Mouse (Mus musculus): ENCODE measurements around the gene St6galnac3.

Gene St6galnac3

GRCm38 (mm10) chr3:153513501-153514060, 211.4 kb downstream of the St6galnac3 start:
- no peak for DNase-seq (ENCODE audit: low spot score in 2 of 2)

DNA sequence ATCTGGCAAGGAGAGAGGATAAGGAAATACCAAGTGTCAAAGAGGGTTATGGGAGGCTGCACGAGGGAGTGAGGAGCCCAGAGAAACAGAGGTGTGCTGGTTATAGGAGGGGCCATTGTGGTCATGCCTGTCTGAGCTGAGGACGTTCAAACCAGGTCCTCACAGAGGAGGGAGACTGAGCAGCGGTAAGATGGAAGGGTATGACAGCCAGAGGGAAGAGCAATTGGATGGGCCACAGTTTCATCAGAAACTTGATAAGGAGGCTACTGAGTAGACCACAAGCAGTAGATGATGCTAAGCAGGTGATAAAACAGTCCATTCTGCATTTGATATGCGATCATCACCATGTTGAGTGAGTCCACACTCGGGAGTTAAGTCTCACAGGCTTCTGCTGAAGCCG, 212.4 kb downstream of the St6galnac3 start:
- DNase-seq (ENCODE audit: low spot score in 2 of 2): no peak

GRCm38 (mm10) chr3:153511151-153511580, 213.8 kb downstream of the St6galnac3 start:
- DNase-seq (ENCODE audit: low spot score in 2 of 2): no peak

DNA sequence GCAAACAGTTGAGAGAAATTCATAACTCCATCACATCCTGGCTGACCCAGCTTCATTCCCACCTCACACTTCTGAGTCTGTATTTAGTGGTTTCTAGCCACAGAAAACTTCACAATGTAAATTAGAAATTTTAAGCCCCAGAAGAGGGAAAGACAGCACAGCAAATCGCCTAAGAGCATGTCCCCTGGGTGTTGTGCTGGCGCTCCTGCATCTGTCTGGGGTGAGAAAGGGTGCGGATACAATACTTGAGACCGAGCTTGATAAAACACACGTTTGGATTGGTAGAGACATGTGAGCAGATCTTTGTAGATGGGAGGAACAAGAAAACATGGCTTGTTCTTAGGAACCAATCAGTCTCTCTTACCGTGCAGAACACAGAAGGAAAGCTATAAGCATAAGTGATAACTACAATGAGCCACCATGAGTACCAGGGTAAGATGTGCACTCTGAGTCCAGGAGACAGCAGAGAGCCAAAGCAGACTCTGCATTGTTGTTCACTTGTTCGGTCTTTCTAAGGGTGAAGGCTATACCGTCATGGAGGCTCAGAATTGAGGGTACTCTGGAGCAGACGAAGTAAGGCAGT, 214.8 kb downstream of the St6galnac3 start:
- DNase-seq (ENCODE audit: low spot score in 2 of 2): no peak

- DNase-seq (ENCODE audit: low spot score in 2 of 2): no peak
Observed at GRCm38 (mm10) chr3:153509643-153510042, 215.3 kb downstream of the St6galnac3 start.

GRCm38 (mm10) chr3:153509029-153509428, 215.9 kb downstream of the St6galnac3 start:
- DNase-seq (ENCODE audit: low spot score in 2 of 2): no peak

GRCm38 (mm10) chr3:153508592-153508991, 216.4 kb downstream of the St6galnac3 start:
- no peak for DNase-seq (ENCODE audit: low spot score in 2 of 2)

DNA sequence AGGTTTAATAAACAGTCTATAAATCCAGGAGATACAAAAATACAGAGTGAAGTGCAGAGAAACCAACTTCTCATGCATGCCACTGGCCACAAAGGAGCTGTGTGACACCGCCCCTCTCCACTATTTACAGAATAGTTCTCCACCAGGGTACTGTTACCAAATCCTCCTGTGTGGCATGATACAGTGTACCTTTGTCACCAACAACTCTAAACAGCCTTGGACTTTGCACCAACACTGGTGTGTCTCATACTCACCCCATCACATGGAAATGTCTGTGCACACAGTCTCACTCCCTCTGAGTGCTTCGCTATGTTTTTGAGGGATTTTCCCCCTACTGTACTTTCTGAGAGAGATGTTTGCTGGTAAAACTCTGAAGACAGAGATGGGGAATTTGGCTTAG, 217.4 kb downstream of the St6galnac3 start:
- no peak for DNase-seq (ENCODE audit: low spot score in 2 of 2)

GRCm38 (mm10) chr3:153502488-153502887, 222.5 kb downstream of the St6galnac3 start:
- DNase-seq (ENCODE audit: low spot score in 2 of 2): no peak

- peak in 1 of 2 experiments; percentile 84 for DNase-seq (ENCODE audit: low spot score in 2 of 2)
Observed at GRCm38 (mm10) chr3:153501333-153501877, 223.6 kb downstream of the St6galnac3 start.

GRCm38 (mm10) chr3:153492986-153493385, 232.0 kb downstream of the St6galnac3 start:
- no peak for DNase-seq (ENCODE audit: low spot score in 2 of 2)

DNA sequence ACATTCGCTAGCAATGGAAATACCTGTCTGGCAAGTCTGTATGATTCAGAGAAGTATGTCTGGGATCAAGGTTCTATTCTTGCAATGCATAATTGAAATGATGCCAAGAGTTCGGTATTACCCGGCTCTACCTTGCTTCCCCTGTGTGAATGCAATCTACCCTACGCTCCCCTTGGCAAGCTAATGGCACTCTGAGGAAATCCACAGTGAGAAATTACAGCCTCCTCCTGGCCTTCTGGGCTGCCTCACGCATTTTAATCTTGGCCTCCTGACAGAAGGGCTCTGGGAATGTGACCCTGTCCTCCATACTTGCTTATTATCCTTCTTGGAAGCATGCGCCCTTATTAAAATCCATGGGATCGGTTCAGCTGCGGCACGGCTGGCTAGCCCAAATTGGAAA, 235.3 kb downstream of the St6galnac3 start:
- no peak for DNase-seq (ENCODE audit: low spot score in 2 of 2)

DNA sequence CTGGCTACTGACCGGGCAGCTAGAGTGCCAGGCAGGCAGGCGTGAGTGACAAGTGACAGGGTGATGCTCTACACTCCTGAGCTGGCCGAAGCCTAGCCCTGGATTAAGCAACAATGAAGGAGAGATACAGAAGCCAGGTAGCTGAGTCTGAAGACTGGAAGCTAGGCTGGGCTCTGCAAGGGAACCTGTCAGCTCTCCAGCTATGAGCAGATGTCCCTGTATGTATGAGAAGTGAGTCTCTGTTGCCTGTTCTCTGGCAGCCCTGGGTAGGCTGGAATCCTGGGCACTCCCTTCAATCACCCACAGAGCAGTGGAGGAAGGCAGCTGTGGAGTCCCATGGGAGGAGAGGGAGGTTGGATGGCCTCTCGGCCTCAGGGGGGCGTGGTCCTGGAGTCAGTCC, 236.0 kb downstream of the St6galnac3 start:
- no peak for DNase-seq (ENCODE audit: low spot score in 2 of 2)

GRCm38 (mm10) chr3:153485176-153485575, 239.8 kb downstream of the St6galnac3 start:
- no peak for DNase-seq (ENCODE audit: low spot score in 2 of 2)

DNA sequence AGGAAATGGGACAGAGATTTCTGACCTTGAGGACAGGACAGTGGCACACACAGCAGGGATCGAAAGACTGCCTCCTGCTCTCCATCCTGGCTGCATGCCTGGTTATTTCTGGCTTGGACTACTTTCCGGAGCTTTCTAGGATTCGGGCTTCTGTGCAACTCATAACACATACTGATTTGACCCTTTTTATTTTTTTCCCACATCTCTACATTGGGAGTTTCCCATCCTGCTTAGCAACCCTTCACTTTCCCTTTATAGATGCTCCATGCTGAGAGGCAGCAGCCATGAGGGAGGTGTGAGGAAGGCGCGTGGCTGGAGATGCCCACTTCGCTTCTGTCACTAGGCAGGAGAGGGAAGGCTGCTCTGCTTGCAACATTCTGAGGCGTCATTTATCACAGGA, 240.3 kb downstream of the St6galnac3 start:
- DNase-seq (ENCODE audit: low spot score in 2 of 2): peak; percentile 74 to 86

DNA sequence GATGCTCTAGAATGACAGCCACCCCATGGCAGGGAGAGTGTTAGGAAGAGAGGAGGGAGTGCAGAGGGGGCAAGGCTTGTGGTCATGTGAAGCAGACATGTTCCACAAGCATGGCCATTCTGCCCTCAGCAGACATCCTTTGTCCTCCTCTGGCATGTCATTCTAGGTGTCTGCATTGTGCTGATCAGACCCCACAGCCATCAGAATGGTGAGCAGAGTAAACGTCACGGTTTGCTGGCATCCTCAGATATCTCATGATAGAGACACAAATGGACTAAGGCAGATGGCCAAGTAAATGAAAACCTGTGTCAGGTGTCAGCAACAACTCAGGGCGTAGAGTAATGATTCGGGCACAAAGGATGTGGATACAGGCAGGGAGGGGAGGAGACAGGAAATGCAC, 241.3 kb downstream of the St6galnac3 start:
- DNase-seq (ENCODE audit: low spot score in 2 of 2): no peak

GRCm38 (mm10) chr3:153482098-153482497, 242.9 kb downstream of the St6galnac3 start:
- peak in 1 of 2 experiments; percentile 68 for DNase-seq (ENCODE audit: low spot score in 2 of 2)

DNA sequence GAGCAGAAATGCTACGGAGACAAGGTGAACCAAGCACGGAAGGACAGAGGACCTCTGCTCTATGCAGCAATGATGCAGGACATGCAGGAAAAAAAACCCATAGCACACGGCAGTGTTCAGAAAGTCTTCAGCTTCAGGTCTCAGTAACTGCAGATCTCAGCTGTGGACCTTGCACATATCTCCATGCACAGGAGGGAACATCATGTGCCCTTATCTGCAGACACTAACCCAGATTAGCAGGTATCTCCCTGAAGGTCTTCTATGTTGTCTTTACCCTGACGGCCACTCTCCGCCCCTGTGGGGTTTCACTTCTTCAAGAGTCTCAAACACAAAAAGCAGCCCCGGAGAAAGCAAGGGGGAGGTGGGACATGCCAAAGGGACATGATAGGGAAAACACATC, 244.0 kb downstream of the St6galnac3 start:
- DNase-seq (ENCODE audit: low spot score in 2 of 2): no peak

- no peak for DNase-seq (ENCODE audit: low spot score in 2 of 2)
Observed at GRCm38 (mm10) chr3:153480636-153481006, 244.4 kb downstream of the St6galnac3 start.

GRCm38 (mm10) chr3:153480005-153480635, 244.9 kb downstream of the St6galnac3 start:
- DNase-seq (ENCODE audit: low spot score in 2 of 2): no peak

DNA sequence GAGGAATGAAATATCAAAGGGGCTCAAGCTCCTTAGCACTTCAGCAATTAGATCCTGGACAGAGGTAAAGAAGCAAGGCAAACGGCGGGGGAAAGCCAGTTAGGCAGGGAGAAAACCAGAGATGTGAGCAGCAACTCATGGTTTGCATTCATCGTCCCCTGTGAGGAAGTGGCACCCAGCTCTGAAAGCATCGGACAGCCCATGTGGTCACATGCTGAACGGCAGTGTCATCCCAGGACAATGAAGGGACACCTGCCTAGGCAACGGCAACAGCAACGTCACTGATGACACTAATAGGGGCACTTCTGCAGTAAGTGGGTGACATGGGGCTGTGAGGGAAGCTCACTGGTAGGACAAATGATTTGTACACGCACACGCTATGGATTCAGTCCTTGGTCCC, 249.1 kb downstream of the St6galnac3 start:
- no peak for DNase-seq (ENCODE audit: low spot score in 2 of 2)

DNA sequence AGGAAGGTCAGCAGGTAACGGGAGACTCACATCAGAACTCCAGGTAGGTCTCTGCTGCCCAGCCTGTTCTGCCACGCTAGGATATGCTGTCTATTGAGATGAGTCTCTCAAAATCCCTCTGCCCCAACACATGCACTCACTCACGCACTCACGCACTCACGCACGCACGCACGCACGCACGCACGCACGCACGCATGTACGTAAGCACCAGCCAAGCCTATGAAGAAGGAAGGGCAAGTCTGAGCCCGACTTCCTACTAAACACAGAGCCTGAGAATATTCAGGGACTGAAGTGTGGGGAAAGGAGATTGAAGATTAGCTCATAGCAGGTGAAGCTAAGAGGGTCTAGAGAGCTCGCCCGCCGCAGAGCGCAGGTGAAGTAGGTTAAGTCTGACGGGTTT, 249.5 kb downstream of the St6galnac3 start:
- no peak for DNase-seq (ENCODE audit: low spot score in 2 of 2)
